Mouse (Mus musculus): Measurements from ENCODE around the gene Ecsit. TPM values are rescaled to one million over a fixed set of nuclear protein-coding genes. Genes with fewer than 3 reads are reported as not detected.
A peak's percentile ranks its signal among the peaks of the same experiment; 100 is the strongest.

Gene Ecsit
- polyA plus RNA-seq, 1 experiment from 2014 or later = 33.2 TPM

- Histone ChIP-seq H3K27ac (no peak overlapping the region), H3K9ac (no peak overlapping the region), H3K9me3 (no peaks in the 10 kb centered on the region), H3K4me3 (no peak overlapping the region), H3K36me3 (no peaks in the 10 kb centered on the region), H3K27me3 (peaks cover 64% of the 10 kb centered on the region), H3K4me2 (no peak overlapping the region), H3K4me1 (peaks cover 21% of the 10 kb centered on the region)
- 56% methylated on average over 11 of the region's 11 CpGs for WGBS
- no peak for ATAC-seq (ENCODE audit: borderline replicate concordance, extremely low read depth, low FRiP score, low TSS enrichment)
Measured at GRCm38 (mm10) chr9:22049315-22049714, 35.9 kb downstream of the Ecsit start.

GRCm38 (mm10) chr9:22047329-22047728 is 37.9 kb downstream of the Ecsit start:
- H3K9me3 ChIP-seq = no peaks in the 10 kb centered on the region
- H3K27me3 ChIP-seq = peaks cover 45% of the 10 kb centered on the region
- no peak for ATAC-seq (ENCODE audit: borderline replicate concordance, extremely low read depth, low FRiP score, low TSS enrichment)
- H3K4me1 ChIP-seq = peaks cover 19% of the 10 kb centered on the region
- H3K36me3 ChIP-seq = no peaks in the 10 kb centered on the region
- H3K9ac ChIP-seq = no peak overlapping the region
- no peak overlapping the region for H3K4me2 ChIP-seq
- 41% methylated on average over 9 of the region's 9 CpGs for WGBS
- no peak overlapping the region for H3K4me3 ChIP-seq
- no peak overlapping the region for H3K27ac ChIP-seq

- no peak for ATAC-seq (ENCODE audit: borderline replicate concordance, extremely low read depth, low FRiP score, low TSS enrichment)
- Histone ChIP-seq H3K27me3 (no peaks in the 10 kb centered on the region), H3K9ac (no peak overlapping the region), H3K36me3 (no peaks in the 10 kb centered on the region), H3K9me3 (no peaks in the 10 kb centered on the region), H3K4me2 (no peak overlapping the region), H3K4me1 (no peaks in the 10 kb centered on the region), H3K27ac (no peak overlapping the region), H3K4me3 (no peak overlapping the region)
- 51% methylated on average over 2 of the region's 2 CpGs for WGBS
Measured at GRCm38 (mm10) chr9:22041832-22042231, 43.4 kb downstream of the Ecsit start.

- ATAC-seq (ENCODE audit: borderline replicate concordance, extremely low read depth, low FRiP score, low TSS enrichment) = no peak
- no peak overlapping the region for H3K4me2 ChIP-seq
- no peak overlapping the region for H3K4me3 ChIP-seq
- H3K9me3 ChIP-seq = no peaks in the 10 kb centered on the region
- H3K27me3 ChIP-seq = no peaks in the 10 kb centered on the region
- no peaks in the 10 kb centered on the region for H3K4me1 ChIP-seq
- H3K9ac ChIP-seq = no peak overlapping the region
- WGBS = 58% methylated on average over 10 of the region's 10 CpGs
- no peaks in the 10 kb centered on the region for H3K36me3 ChIP-seq
- no peak overlapping the region for H3K27ac ChIP-seq
Measured at GRCm38 (mm10) chr9:22037826-22038225, 47.4 kb downstream of the Ecsit start.

- no peak for ATAC-seq (ENCODE audit: borderline replicate concordance, extremely low read depth, low FRiP score, low TSS enrichment)
- Histone ChIP-seq H3K27me3 (no peaks in the 10 kb centered on the region), H3K36me3 (no peaks in the 10 kb centered on the region), H3K4me1 (no peaks in the 10 kb centered on the region), H3K9me3 (no peaks in the 10 kb centered on the region), H3K27ac (no peak overlapping the region), H3K4me2 (no peak overlapping the region), H3K4me3 (no peak overlapping the region), H3K9ac (no peak overlapping the region)
- WGBS = 57% methylated on average over 6 of the region's 6 CpGs
Measured at GRCm38 (mm10) chr9:22035300-22036044, 49.8 kb downstream of the Ecsit start.

GRCm38 (mm10) chr9:22030386-22030785 is 54.9 kb downstream of the Ecsit start:
- Histone ChIP-seq H3K4me1 (no peaks in the 10 kb centered on the region), H3K27me3 (no peaks in the 10 kb centered on the region), H3K36me3 (no peaks in the 10 kb centered on the region), H3K4me2 (no peak overlapping the region), H3K4me3 (no peak overlapping the region), H3K9me3 (no peaks in the 10 kb centered on the region), H3K27ac (no peak overlapping the region), H3K9ac (no peak overlapping the region)
- 87% methylated on average over 9 of the region's 9 CpGs for WGBS
- ATAC-seq (ENCODE audit: borderline replicate concordance, extremely low read depth, low FRiP score, low TSS enrichment) = no peak

GRCm38 (mm10) chr9:22028467-22028866 is 56.8 kb downstream of the Ecsit start:
- Histone ChIP-seq H3K4me3 (no peak overlapping the region), H3K9ac (no peak overlapping the region), H3K4me1 (no peaks in the 10 kb centered on the region), H3K36me3 (no peaks in the 10 kb centered on the region), H3K27ac (no peak overlapping the region), H3K27me3 (no peaks in the 10 kb centered on the region), H3K9me3 (no peaks in the 10 kb centered on the region), H3K4me2 (no peak overlapping the region)
- WGBS = 33% methylated on average over 7 of the region's 7 CpGs
- ATAC-seq (ENCODE audit: borderline replicate concordance, extremely low read depth, low FRiP score, low TSS enrichment) = no peak

- 0 out of 2 replicates have a peak, but pooled peaks have one; percentile 55 for ATAC-seq (ENCODE audit: borderline replicate concordance, extremely low read depth, low FRiP score, low TSS enrichment)
- WGBS = 36% methylated on average over 7 of the region's 8 CpGs
Measured at GRCm38 (mm10) chr9:22024592-22024991, 60.6 kb downstream of the Ecsit start.

More at GRCm38 (mm10) chr9:22024592-22024991, 60.6 kb downstream of the Ecsit start:
- H3K9ac ChIP-seq = no peak overlapping the region
- H3K4me1 ChIP-seq = no peaks in the 10 kb centered on the region
- H3K4me3 ChIP-seq = no peak overlapping the region
- no peaks in the 10 kb centered on the region for H3K9me3 ChIP-seq
- no peak overlapping the region for H3K4me2 ChIP-seq
- H3K36me3 ChIP-seq = no peaks in the 10 kb centered on the region
- H3K27ac ChIP-seq = no peak overlapping the region
- no peaks in the 10 kb centered on the region; the same call in 1 of the 2 replicates for H3K27me3 ChIP-seq

Small RNA genes lying within 50 kb of the gene (microRNA-seq; reads per million reads assigned to microRNA genes)
- not detected for gene Mir7084

Other genes with a start within 250 kb of the Ecsit start
- 2.1 and 2.3 TPM in 2 replicates for gene Angptl8, start 249.9 kb downstream of the Ecsit start, polyA plus RNA-seq (2015; fragmentation: Nextera tagmentation; extraction: Ambion mirVana)
- gene Dock6, start 232.8 kb downstream of the Ecsit start, polyA plus RNA-seq (2015; fragmentation: Nextera tagmentation; extraction: Ambion mirVana) = 62.0 and 68.0 TPM in 2 replicates
- 15.3 and 20.2 TPM in 2 replicates for gene Rab3d, start 167.2 kb downstream of the Ecsit start, polyA plus RNA-seq (2015; fragmentation: Nextera tagmentation; extraction: Ambion mirVana)
- 3.2 and 4.6 TPM in 2 replicates for gene Ccdc159, start 158.0 kb downstream of the Ecsit start, polyA plus RNA-seq (2015; fragmentation: Nextera tagmentation; extraction: Ambion mirVana)
- gene Tmem205, start 157.9 kb downstream of the Ecsit start, polyA plus RNA-seq (2015; fragmentation: Nextera tagmentation; extraction: Ambion mirVana) = 51.9 and 52.6 TPM in 2 replicates
- 7.8 and 8.0 TPM in 2 replicates for gene Plppr2, start 148.4 kb downstream of the Ecsit start, polyA plus RNA-seq (2015; fragmentation: Nextera tagmentation; extraction: Ambion mirVana)
- gene Swsap1, start 129.7 kb downstream of the Ecsit start, polyA plus RNA-seq (2015; fragmentation: Nextera tagmentation; extraction: Ambion mirVana) = 6.5 and 6.7 TPM in 2 replicates
- gene Epor, start 121.9 kb downstream of the Ecsit start, polyA plus RNA-seq (2015; fragmentation: Nextera tagmentation; extraction: Ambion mirVana) = 6.8 and 7.3 TPM in 2 replicates
- 4.9 and 7.2 TPM in 2 replicates for gene Rgl3, start 96.0 kb downstream of the Ecsit start, polyA plus RNA-seq (2015; fragmentation: Nextera tagmentation; extraction: Ambion mirVana)
- 3.9 and 4.4 TPM in 2 replicates for gene Ccdc151, start 82.8 kb downstream of the Ecsit start, polyA plus RNA-seq (2015; fragmentation: Nextera tagmentation; extraction: Ambion mirVana)
- 127 and 137 TPM in 2 replicates for gene Prkcsh, start 82.6 kb downstream of the Ecsit start, polyA plus RNA-seq (2015; fragmentation: Nextera tagmentation; extraction: Ambion mirVana)
- gene Elavl3, start 33.4 kb downstream of the Ecsit start, polyA plus RNA-seq (2015; fragmentation: Nextera tagmentation; extraction: Ambion mirVana) = 0.25 and 0.51 TPM in 2 replicates
- gene Gm49318, start 14.2 kb downstream of the Ecsit start, polyA plus RNA-seq (2015; fragmentation: Nextera tagmentation; extraction: Ambion mirVana) = not detected in 2 replicates
- 13.4 and 15.3 TPM in 2 replicates for gene Zfp653, start 14.1 kb downstream of the Ecsit start, polyA plus RNA-seq (2015; fragmentation: Nextera tagmentation; extraction: Ambion mirVana)
- 60.9 and 71.5 TPM in 2 replicates for gene Cnn1, start 13.8 kb upstream of the Ecsit start, polyA plus RNA-seq (2015; fragmentation: Nextera tagmentation; extraction: Ambion mirVana)
- 196 and 210 TPM in 2 replicates for gene Elof1, start 31.7 kb upstream of the Ecsit start, polyA plus RNA-seq (2015; fragmentation: Nextera tagmentation; extraction: Ambion mirVana)
- gene Acp5, start 50.3 kb upstream of the Ecsit start, polyA plus RNA-seq (2015; fragmentation: Nextera tagmentation; extraction: Ambion mirVana) = 6.2 and 6.4 TPM in 2 replicates
- gene Pigyl, start 71.4 kb upstream of the Ecsit start, polyA plus RNA-seq (2015; fragmentation: Nextera tagmentation; extraction: Ambion mirVana) = 77.3 and 84.7 TPM in 2 replicates
- gene Zfp872, start 102.7 kb upstream of the Ecsit start, polyA plus RNA-seq (2015; fragmentation: Nextera tagmentation; extraction: Ambion mirVana) = 0.52 and 0.64 TPM in 2 replicates
- 20.1 and 24.7 TPM in 2 replicates for gene Zfp809, start 140.3 kb upstream of the Ecsit start, polyA plus RNA-seq (2015; fragmentation: Nextera tagmentation; extraction: Ambion mirVana)
- gene Zfp599, start 174.5 kb upstream of the Ecsit start, polyA plus RNA-seq (2015; fragmentation: Nextera tagmentation; extraction: Ambion mirVana) = 5.3 and 5.5 TPM in 2 replicates
- gene Zfp810, start 222.2 kb upstream of the Ecsit start, polyA plus RNA-seq (2015; fragmentation: Nextera tagmentation; extraction: Ambion mirVana) = 22.0 and 22.3 TPM in 2 replicates

All from lung, embryonic 15.5 days (tissue).